Mouse (Mus musculus) lung, adult 2 months (tissue): ENCODE measurements at regions not wholly inside any gene's neighbourhood (a gene's known extent, or its start where the extent isn't known, plus 50 kb on each side); places are given as distances from the start of the nearest gene placed in this dataset.

ENCODE experiments used
- CTCF ChIP-seq: fragments of 200-500 bp; IDR thresholded peaks from 2 replicates; pipeline ENCODE4 v1.5.1; 2011; ENCODE audit warnings: mild to moderate bottlenecking, low read length, control low read depth; ENCODE audit not compliant: insufficient read depth
- POLR2A ChIP-seq: fragments of 200-500 bp; IDR thresholded peaks from 2 replicates; pipeline ENCODE4 v1.6.1; 2011; ENCODE audit warnings: low read depth, mild to moderate bottlenecking, control low read depth, low read length, borderline replicate concordance; ENCODE audit errors: extremely low read depth

DNA sequence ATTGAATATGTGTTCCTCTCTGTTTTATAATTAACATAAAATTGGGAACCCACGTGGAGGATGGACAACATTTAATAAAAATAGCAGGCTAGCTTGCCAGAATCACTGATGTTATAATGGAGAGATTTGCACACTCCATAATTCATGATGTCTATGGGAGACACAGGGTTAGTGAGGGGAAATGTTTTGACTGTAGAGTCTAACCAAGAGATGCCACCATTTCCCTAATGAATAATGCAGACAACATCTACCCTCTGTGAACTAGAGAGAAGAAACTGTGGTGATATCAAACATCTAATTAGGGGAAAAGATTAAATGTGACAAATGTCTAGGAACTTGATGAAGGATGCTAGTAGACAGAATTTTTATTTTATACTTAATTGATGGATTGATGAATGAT is 677.8 kb upstream of the Adgrl4 start:
- no peak for TF ChIP-seq POLR2A
- no peak for TF ChIP-seq CTCF
